Mouse (Mus musculus) ES-Bruce4 (cell line): ENCODE data around the gene Rnf8.

ENCODE experiments used
- CTCF ChIP-seq: IDR thresholded peaks from one replicate; pipeline ENCODE4 v1.8.1; 2011; ENCODE audit warnings: low read depth, low read length
- POLR2A ChIP-seq: IDR thresholded peaks from one replicate; pipeline ENCODE4 v1.8.1; 2011; ENCODE audit warnings: low read length; ENCODE audit not compliant: insufficient read depth

DNA sequence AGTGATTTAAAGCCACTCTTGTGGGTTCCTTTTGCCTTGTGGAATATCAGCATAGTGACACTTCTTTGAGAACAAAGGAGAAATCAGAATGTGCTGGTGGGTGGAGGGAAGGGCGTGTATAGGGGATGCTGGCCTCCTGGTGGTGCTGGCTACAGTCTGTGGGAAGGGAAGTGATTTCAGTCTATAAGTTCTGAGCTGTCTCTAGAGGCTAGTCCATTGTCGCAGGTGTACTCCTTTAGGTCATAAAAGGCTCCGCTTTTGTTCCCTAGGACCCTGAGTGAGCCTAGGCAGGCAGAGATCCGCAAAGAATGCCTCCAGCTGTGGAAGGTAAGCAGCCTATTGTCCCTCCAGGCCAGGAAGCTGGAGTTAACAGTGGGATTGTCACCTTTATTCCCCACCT lies 79.9 kb downstream of the Rnf8 start:
- TF ChIP-seq POLR2A (no peak), CTCF (no peak)
